Mouse (Mus musculus) midbrain, embryonic 16.5 days (tissue): ENCODE measurements around the gene Aste1. TPM values are rescaled to one million over a fixed set of nuclear protein-coding genes. Genes with fewer than 3 reads are reported as not detected.

Source experiments
- ATAC-seq: fragments of 200-750 bp; cut with Nextera tagmentation; 2 replicates; pipeline ENCODE4 v1.8.0; 2017; ENCODE audit warnings: moderate TSS enrichment
- H3K27ac ChIP-seq: fragments of 300-500 bp; sonication (generic); 2 replicates; pipeline ENCODE4 v1.5.1; 2014; ENCODE audit warnings: mild to moderate bottlenecking, low read length, mixed read lengths
- H3K27me3 ChIP-seq: fragments of 300-500 bp; sonication (generic); 2 replicates; pipeline ENCODE4 v1.6.1; 2014; ENCODE audit warnings: low read depth, low read length, mixed read lengths; ENCODE audit not compliant: control insufficient read depth, insufficient read depth
- H3K36me3 ChIP-seq: fragments of 300-500 bp; sonication (generic); 2 replicates; pipeline ENCODE4 v1.6.1; 2014; ENCODE audit warnings: mild to moderate bottlenecking, low read length, moderate library complexity, mixed read lengths; ENCODE audit not compliant: control insufficient read depth, insufficient read depth
- H3K4me1 ChIP-seq: fragments of 300-500 bp; sonication (generic); 2 replicates; pipeline ENCODE4 v1.6.1; 2014; ENCODE audit warnings: mild to moderate bottlenecking, low read length, mixed read lengths; ENCODE audit not compliant: control insufficient read depth, insufficient read depth
- H3K4me2 ChIP-seq: fragments of 300-500 bp; sonication (generic); 2 replicates; pipeline ENCODE4 v1.6.1; 2014; ENCODE audit warnings: mild to moderate bottlenecking, low read length, mixed read lengths
- H3K4me3 ChIP-seq: fragments of 300-500 bp; sonication (generic); 2 replicates; pipeline ENCODE4 v1.5.1; 2014; ENCODE audit warnings: low read depth, mild to moderate bottlenecking, low read length, moderate library complexity, mixed read lengths
- H3K9ac ChIP-seq: fragments of 300-500 bp; sonication (generic); 2 replicates; pipeline ENCODE4 v1.6.1; 2014; ENCODE audit warnings: low read depth, low read length, mixed read lengths
- H3K9me3 ChIP-seq: fragments of 300-500 bp; sonication (generic); replicated peaks from 2 replicates; pipeline ENCODE4 v1.6.1; 2014; ENCODE audit warnings: mild to moderate bottlenecking, low read length, mixed read lengths; ENCODE audit not compliant: control insufficient read depth, poor library complexity, severe bottlenecking
- WGBS: fragments of 180-500 bp; shearing (Covaris S2); extraction: QIAGEN DNeasy Blood & Tissue Kit; methylation state at CpG from one replicate; pipeline ENCODE4 v1.1.7; 2014; 5-methylcytosine and 5-hydroxymethylcytosine counted together
- polyA plus RNA-seq: library from polyadenylated mRNA; unstranded; fragments of >200 nt; fragmentation: Nextera tagmentation; extraction: Ambion mirVana; gene quantifications from 2 replicates; pipeline ENCODE4 v1.2.1, GENCODE M21; 2015

The Aste1 gene
- polyA plus RNA-seq, 1 experiment from 2014 or later = 12.0 TPM

GRCm38 (mm10) chr9:105376954-105377530, 18.1 kb upstream of the Aste1 start:
- no peaks in the 10 kb centered on the region for H3K9me3 ChIP-seq
- H3K4me2 ChIP-seq = no peak overlapping the region
- H3K36me3 ChIP-seq = no peaks in the 10 kb centered on the region
- H3K27me3 ChIP-seq = no peaks in the 10 kb centered on the region
- H3K4me3 ChIP-seq = no peak overlapping the region
- H3K4me1 ChIP-seq = peaks cover 16% of the 10 kb centered on the region
- no peak overlapping the region for H3K9ac ChIP-seq
- ATAC-seq = no peak
- 79% methylated on average over 7 of the region's 7 CpGs for WGBS
- H3K27ac ChIP-seq = no peak overlapping the region

GRCm38 (mm10) chr9:105377622-105378021, 17.6 kb upstream of the Aste1 start:
- Histone ChIP-seq H3K9me3 (no peaks in the 10 kb centered on the region), H3K27me3 (no peaks in the 10 kb centered on the region), H3K27ac (peak overlapping the region; percentile 47; the same call in 1 of the 2 replicates), H3K4me3 (no peak overlapping the region), H3K36me3 (no peaks in the 10 kb centered on the region), H3K4me1 (peaks cover 16% of the 10 kb centered on the region), H3K9ac (no peak overlapping the region), H3K4me2 (no peak overlapping the region)
- no peak for ATAC-seq
- 67% methylated on average over 3 of the region's 3 CpGs for WGBS

- 28% methylated on average over 8 of the region's 8 CpGs for WGBS
- Histone ChIP-seq H3K9ac (peak overlapping the region; percentile 20; the same call in 1 of the 2 replicates), H3K36me3 (no peaks in the 10 kb centered on the region), H3K9me3 (no peaks in the 10 kb centered on the region), H3K4me3 (no peak overlapping the region), H3K4me1 (peaks cover 16% of the 10 kb centered on the region), H3K27ac (peak overlapping the region; percentile 43; the same call in 1 of the 2 replicates), H3K27me3 (no peaks in the 10 kb centered on the region), H3K4me2 (0 out of 2 replicates have a peak overlapping the region, but pooled peaks have one; percentile 11)
- peak; percentile 89 for ATAC-seq
Observed at GRCm38 (mm10) chr9:105379533-105380145, 15.6 kb upstream of the Aste1 start.

- Histone ChIP-seq H3K4me2 (no peak overlapping the region), H3K4me1 (no peaks in the 10 kb centered on the region), H3K27ac (no peak overlapping the region), H3K9ac (no peak overlapping the region), H3K27me3 (no peaks in the 10 kb centered on the region), H3K9me3 (no peaks in the 10 kb centered on the region), H3K4me3 (no peak overlapping the region), H3K36me3 (no peaks in the 10 kb centered on the region)
- ATAC-seq = no peak
- WGBS = 82% methylated on average over 5 of the region's 5 CpGs
Observed at GRCm38 (mm10) chr9:105387403-105387802, 7.8 kb upstream of the Aste1 start.

GRCm38 (mm10) chr9:105389289-105389688, 5.9 kb upstream of the Aste1 start:
- H3K9me3 ChIP-seq = no peaks in the 10 kb centered on the region
- no peak overlapping the region for H3K27ac ChIP-seq
- H3K4me2 ChIP-seq = no peak overlapping the region
- no peaks in the 10 kb centered on the region for H3K36me3 ChIP-seq
- WGBS = 19% methylated on average over 4 of the region's 4 CpGs
- no peak for ATAC-seq
- no peak overlapping the region for H3K4me3 ChIP-seq
- no peaks in the 10 kb centered on the region; the same call in 1 of the 2 replicates for H3K4me1 ChIP-seq
- H3K9ac ChIP-seq = no peak overlapping the region
- no peaks in the 10 kb centered on the region for H3K27me3 ChIP-seq

GRCm38 (mm10) chr9:105390616-105391015, 4.6 kb upstream of the Aste1 start:
- Histone ChIP-seq H3K4me2 (no peak overlapping the region), H3K36me3 (no peaks in the 10 kb centered on the region), H3K9me3 (no peaks in the 10 kb centered on the region), H3K27me3 (no peaks in the 10 kb centered on the region; the same call in 1 of the 2 replicates), H3K27ac (no peak overlapping the region), H3K9ac (no peak overlapping the region), H3K4me3 (no peak overlapping the region), H3K4me1 (peaks cover 4% of the 10 kb centered on the region; the same call in 1 of the 2 replicates)
- WGBS = 75% methylated on average over 4 of the region's 5 CpGs
- ATAC-seq = no peak

GRCm38 (mm10) chr9:105394720-105395119, 472 bp upstream of the Aste1 start:
- Histone ChIP-seq H3K9me3 (no peaks in the 10 kb centered on the region), H3K4me1 (peaks cover 32% of the 10 kb centered on the region), H3K4me3 (peak overlapping the region; percentile 75), H3K9ac (peak overlapping the region; percentile 73), H3K4me2 (peak overlapping the region; percentile 63), H3K27me3 (no peaks in the 10 kb centered on the region; the same call in 1 of the 2 replicates), H3K36me3 (peaks cover 4% of the 10 kb centered on the region; the same call in 1 of the 2 replicates), H3K27ac (no peak overlapping the region; the same call in 1 of the 2 replicates)
- peak; percentile 15; the same call in 1 of the 2 replicates for ATAC-seq
- 13% methylated on average over 11 of the region's 11 CpGs for WGBS

- Histone ChIP-seq H3K9ac (no peak overlapping the region), H3K36me3 (peaks cover 9% of the 10 kb centered on the region; the same call in 1 of the 2 replicates), H3K27me3 (no peaks in the 10 kb centered on the region), H3K9me3 (no peaks in the 10 kb centered on the region), H3K4me2 (no peak overlapping the region), H3K4me3 (no peak overlapping the region), H3K4me1 (no peaks in the 10 kb centered on the region), H3K27ac (no peak overlapping the region)
- ATAC-seq = no peak
- 96% methylated on average over 6 of the region's 6 CpGs for WGBS
Observed at GRCm38 (mm10) chr9:105408549-105408948, 13.4 kb downstream of the Aste1 start.

GRCm38 (mm10) chr9:105459032-105459431, 63.8 kb downstream of the Aste1 start:
- 91% methylated on average over 13 of the region's 13 CpGs for WGBS
- Histone ChIP-seq H3K4me2 (no peak overlapping the region), H3K36me3 (peaks cover 23% of the 10 kb centered on the region), H3K9me3 (no peaks in the 10 kb centered on the region), H3K4me1 (no peaks in the 10 kb centered on the region), H3K9ac (no peak overlapping the region), H3K27me3 (no peaks in the 10 kb centered on the region), H3K4me3 (no peak overlapping the region), H3K27ac (no peak overlapping the region)
- ATAC-seq = no peak
